Mouse (Mus musculus) layer of hippocampus, adult 8-10 months (tissue): Measurements from ENCODE around the gene Rrp12. TPM values are rescaled to one million over a fixed set of nuclear protein-coding genes. Genes with fewer than 3 reads are reported as not detected.
A peak's percentile ranks its signal among the peaks of the same experiment; 100 is the strongest.
"Not testable (repeated sequence)": the region's sequence is repeated elsewhere in the genome, so short reads cannot be mapped to it uniquely, and the experiment has no call there.

Experiments
- DNase-seq, 2 experiments: peaks; one replicate each; pipeline ENCODE4 v3.0.0; 2022; ENCODE audit warnings: low spot score in 2 of 2
- total RNA-seq, 4 experiments: library from RNA; stranded (reverse); gene quantifications; 2 replicates each; pipeline ENCODE4 v1.2.4; 2022

The Rrp12 gene
- total RNA-seq, 4 experiments from 2014 or later, result 33.0 to 34.6 (median 33.5) TPM

- DNase-seq, result no peak
Observed at GRCm38 (mm10) chr19:41906311-41907078, 10.5 kb upstream of the Rrp12 start.

DNA sequence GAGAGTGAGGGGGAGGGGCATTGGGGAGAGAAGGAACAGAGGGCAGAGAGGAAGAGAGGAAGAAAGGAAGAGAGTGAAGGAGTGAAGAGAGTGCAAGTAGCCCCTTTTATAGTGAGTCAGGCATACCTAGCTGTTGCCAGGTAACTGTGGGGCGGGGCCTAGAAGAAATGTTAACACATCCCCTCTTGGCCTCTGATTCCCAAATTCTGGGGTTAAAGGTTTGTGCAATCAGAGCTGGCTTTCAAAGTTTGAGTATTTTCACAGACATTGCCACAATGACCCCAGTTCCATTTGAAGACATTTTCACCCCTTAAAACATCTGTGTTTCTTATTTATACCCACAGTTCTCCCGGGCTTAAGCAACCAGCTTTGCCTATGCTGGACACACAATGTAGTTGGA is 9.3 kb upstream of the Rrp12 start:
- no peak for DNase-seq

- no peak for DNase-seq
Observed at GRCm38 (mm10) chr19:41902848-41903593, 7.0 kb upstream of the Rrp12 start.

- no peak for DNase-seq
Observed at GRCm38 (mm10) chr19:41901696-41902095, 5.7 kb upstream of the Rrp12 start.

- DNase-seq, result no peak
Observed at GRCm38 (mm10) chr19:41900495-41901090, 4.6 kb upstream of the Rrp12 start.

- no peak for DNase-seq
Observed at GRCm38 (mm10) chr19:41898860-41899259, 2.9 kb upstream of the Rrp12 start.

DNA sequence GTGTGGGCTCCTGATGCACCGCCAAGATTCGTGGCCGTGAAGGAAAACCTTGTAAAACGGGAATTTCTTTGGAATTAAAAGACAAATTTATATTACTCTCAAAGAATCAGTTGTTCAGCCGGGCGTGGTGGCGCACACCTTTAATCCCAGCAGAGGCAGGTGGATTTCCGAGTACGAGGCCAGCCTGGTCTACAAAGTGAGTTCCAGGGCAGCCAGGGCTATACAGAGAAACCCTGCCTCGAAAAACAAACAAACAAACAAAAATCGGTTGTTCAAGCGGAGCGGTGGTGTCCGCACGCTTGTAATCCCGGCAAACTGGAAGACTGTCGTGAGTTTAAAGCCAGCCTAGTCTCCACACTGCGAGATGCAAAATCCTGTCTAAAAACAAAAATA is 342 bp upstream of the Rrp12 start:
- no peak for DNase-seq

- no peak for DNase-seq
Observed at GRCm38 (mm10) chr19:41894959-41895358, 1.0 kb downstream of the Rrp12 start.

- no peak for DNase-seq
Observed at GRCm38 (mm10) chr19:41888191-41888590, 7.8 kb downstream of the Rrp12 start.

GRCm38 (mm10) chr19:41883882-41884281 is 12.1 kb downstream of the Rrp12 start:
- DNase-seq, result no peak

GRCm38 (mm10) chr19:41881842-41882241 is 14.1 kb downstream of the Rrp12 start:
- no peak for DNase-seq

DNA sequence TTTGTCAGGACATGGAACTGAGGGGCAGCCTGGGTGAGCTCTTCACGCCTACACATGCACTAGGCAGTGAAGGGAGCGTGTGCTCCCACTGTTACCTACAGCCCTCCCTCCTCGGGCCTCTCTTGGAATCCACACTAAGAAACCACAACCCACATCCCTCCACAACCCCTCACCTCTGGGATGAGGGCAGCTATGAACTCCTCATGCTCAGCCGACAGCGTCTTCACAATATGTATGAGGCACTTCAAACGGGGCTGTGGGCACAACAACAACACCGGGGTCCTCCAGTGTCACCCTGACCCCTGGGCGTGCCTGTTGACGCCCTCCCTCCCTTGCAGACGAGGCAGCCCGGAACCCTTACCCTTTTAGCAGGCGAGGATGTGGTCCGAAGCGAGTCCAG is 21.6 kb downstream of the Rrp12 start:
- no peak for DNase-seq

DNA sequence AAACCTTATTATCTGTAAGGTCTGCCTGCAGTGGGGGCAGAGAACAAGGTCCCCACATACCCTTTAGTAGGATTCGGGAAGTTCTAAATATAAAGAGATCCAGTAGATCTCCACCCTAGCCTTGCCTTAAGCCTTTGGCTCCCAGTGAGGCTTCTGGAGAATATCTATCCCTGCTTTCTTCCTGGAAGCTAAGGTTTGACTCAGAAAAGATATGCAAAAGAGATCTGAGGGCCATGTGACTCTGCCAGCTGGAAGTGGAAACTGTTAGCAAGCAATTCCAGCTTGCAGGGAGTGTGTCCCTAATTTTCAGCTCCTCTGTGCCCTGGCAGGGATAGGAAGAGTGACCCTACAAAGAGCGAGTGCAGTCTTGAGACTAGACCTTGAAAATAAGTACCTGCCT is 23.7 kb downstream of the Rrp12 start:
- no peak for DNase-seq

DNA sequence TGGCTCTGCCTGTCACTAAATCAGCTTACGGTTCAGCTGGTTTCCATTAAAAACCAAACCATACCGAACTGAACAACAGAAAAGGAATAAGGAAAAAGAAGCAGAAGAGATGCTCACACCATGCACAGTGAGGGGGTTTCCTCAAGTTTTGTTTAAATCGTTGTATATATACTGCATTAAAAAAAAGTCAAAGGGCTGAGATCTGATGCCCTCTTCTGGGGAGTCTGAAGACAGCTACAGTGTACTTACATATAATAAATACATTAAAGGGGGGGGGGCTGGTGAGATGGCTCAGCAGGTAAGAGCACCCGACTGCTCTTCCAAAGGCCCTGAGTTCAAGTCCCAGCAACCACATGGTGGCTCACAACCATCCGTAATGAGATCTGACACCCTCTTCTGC is 26.0 kb downstream of the Rrp12 start:
- DNase-seq, result not testable (repeated sequence)

DNA sequence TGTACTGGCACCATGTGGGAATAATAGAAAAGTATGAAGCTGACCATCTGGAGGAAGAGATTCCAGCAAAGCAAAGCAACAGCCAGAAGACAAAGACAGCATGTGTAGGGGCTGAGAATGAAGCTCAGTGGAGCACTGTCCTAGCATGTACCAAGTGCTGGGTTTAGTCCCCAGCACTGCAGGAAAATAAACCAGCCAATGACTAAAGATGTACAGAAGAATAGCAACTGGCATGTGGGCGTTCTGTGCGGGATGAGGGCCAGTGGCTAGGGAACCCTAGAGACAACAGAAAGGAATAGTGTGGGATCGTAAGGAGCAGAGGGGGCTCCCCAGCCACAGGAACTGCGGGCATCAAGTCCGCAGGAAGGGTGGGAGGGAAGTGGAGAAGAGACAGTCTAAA is 26.7 kb downstream of the Rrp12 start:
- peak in 1 of 2 experiments; percentile 29 for DNase-seq

GRCm38 (mm10) chr19:41866707-41867106 is 29.3 kb downstream of the Rrp12 start:
- no peak for DNase-seq

DNA sequence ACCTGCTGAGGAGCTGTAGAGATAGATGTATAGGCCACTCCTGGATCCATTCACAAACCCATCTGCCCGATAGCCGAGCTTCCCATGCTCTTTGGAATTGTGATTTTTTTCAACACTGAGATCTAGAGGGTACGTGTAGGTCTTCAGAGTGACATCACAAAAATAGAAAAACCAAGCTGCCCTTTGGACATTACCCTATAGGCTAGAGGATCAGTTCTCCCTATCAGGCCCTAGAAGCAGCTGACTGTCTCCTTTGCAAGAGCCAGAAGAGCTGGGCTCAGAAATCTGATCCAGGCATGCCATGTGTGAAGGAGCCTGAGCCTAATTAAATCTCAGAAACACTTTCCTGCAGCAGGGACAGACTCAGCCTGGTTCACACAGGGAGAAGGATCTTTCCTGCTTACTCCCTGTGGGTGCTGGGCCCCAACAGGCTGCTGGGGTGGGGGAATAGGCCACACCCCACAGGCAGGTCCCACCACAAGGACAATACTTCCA is 38.1 kb downstream of the Rrp12 start:
- DNase-seq, result no peak

DNA sequence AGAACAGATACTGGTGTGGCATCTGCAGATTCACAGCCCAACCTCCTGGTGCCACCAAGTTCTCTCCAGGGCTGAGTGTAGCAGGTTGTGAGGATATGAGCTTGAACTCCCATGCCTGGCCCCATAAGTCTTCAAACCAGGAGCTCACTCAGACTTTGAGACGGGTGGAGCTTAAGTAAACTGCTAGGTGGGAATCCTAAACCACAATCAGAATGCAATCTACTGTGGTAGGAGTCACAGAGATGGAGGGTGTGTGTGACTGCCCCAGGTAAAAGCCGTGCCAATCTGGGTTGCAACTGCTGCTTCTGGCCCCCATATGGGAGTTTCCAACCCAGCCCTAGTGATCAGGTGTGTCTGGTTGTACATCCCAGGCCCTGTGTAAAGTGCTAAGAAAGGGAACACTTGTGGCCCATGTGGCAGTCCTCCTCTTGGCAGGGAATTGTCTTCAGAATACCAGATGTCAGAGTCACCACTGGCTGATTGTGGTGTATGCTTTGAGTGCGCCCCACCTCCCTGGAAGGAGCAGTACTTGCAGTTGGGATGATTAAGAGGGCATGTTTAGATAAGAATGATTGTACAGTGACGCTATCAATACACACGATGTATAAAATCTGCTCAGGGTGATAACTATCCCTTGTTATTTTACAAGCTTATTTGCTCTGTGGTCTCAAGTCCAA is 38.7 kb downstream of the Rrp12 start:
- DNase-seq, result no peak

GRCm38 (mm10) chr19:41852423-41852822 is 43.5 kb downstream of the Rrp12 start:
- no peak for DNase-seq

GRCm38 (mm10) chr19:41850719-41851543 is 45.0 kb downstream of the Rrp12 start:
- no peak for DNase-seq
